Mouse (Mus musculus) cortical plate, adult 2 months (tissue): Measurements from ENCODE around the gene 1700016K19Rik. TPM values are rescaled to one million over a fixed set of nuclear protein-coding genes. Genes with fewer than 3 reads are reported as not detected.
A peak's percentile ranks its signal among the peaks of the same experiment; 100 is the strongest.

Experiments used
- H3K27ac ChIP-seq: fragments of 200-500 bp; 2 replicates; pipeline ENCODE4 v1.5.1; 2012; ENCODE audit warnings: low read length, control low read depth, inconsistent platforms; ENCODE audit not compliant: insufficient read depth
- H3K4me1 ChIP-seq: fragments of 200-500 bp; 2 replicates; pipeline ENCODE4 v1.6.1; 2011; ENCODE audit warnings: low read length; ENCODE audit not compliant: control insufficient read depth, insufficient read depth
- H3K4me3 ChIP-seq: fragments of 200-500 bp; 2 replicates; pipeline ENCODE4 v1.5.1; 2011; ENCODE audit warnings: mild to moderate bottlenecking, low read length, control low read depth; ENCODE audit not compliant: insufficient read depth
- CTCF ChIP-seq: fragments of 200-500 bp; IDR thresholded peaks from 2 replicates; pipeline ENCODE4 v1.5.1; 2011; ENCODE audit warnings: mild to moderate bottlenecking, control low read depth, low read length; ENCODE audit not compliant: insufficient read depth; ENCODE audit errors: extremely low read depth
- POLR2A ChIP-seq: fragments of 200-500 bp; IDR thresholded peaks from 2 replicates; pipeline ENCODE4 v1.6.1; 2011; ENCODE audit warnings: mild to moderate bottlenecking, low read length, control low read depth; ENCODE audit not compliant: insufficient read depth; ENCODE audit errors: extremely low read depth
- polyA plus RNA-seq: library from polyadenylated mRNA; depleted of rRNA; stranded (reverse); fragments of >200 nt; gene quantifications from 2 replicates; pipeline ENCODE4 v1.2.3, GENCODE M21; 2012

Gene 1700016K19Rik
- polyA plus RNA-seq, 1 experiment = 9.3 TPM

- Histone ChIP-seq H3K27ac (no peak overlapping the region), H3K4me3 (no peak overlapping the region), H3K4me1 (no peaks in the 10 kb centered on the region)
- TF ChIP-seq POLR2A (no peak), CTCF (no peak)
Measured at GRCm38 (mm10) chr11:76008162-76008561, 8.4 kb downstream of the 1700016K19Rik start.

DNA sequence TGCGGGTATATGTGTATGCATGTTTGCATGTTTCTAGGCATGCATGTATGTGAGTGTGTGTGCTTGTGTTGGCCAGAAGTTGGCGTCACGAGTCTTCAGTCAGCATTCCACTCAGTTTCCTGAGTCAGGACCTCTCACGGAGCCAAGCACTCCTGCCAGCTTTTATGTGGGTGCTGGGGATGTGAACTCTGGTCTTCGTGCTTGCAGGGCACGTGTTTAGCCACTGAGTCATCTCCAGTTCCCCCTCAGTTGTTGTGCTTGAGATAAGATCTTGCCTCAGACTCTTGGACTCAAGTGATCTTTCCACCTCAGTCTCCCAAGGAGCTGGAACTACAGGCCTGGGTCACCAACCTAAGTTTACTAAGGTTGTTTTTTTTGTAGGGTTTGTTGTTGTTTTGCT, 9.4 kb downstream of the 1700016K19Rik start:
- TF ChIP-seq POLR2A (no peak), CTCF (no peak)
- Histone ChIP-seq H3K4me3 (no peak overlapping the region), H3K27ac (no peak overlapping the region), H3K4me1 (no peaks in the 10 kb centered on the region)

GRCm38 (mm10) chr11:76010838-76011624, 11.3 kb downstream of the 1700016K19Rik start:
- Histone ChIP-seq H3K27ac (no peak overlapping the region), H3K4me3 (no peak overlapping the region), H3K4me1 (no peaks in the 10 kb centered on the region)
- no peak for TF ChIP-seq POLR2A
- TF ChIP-seq CTCF = no peak

DNA sequence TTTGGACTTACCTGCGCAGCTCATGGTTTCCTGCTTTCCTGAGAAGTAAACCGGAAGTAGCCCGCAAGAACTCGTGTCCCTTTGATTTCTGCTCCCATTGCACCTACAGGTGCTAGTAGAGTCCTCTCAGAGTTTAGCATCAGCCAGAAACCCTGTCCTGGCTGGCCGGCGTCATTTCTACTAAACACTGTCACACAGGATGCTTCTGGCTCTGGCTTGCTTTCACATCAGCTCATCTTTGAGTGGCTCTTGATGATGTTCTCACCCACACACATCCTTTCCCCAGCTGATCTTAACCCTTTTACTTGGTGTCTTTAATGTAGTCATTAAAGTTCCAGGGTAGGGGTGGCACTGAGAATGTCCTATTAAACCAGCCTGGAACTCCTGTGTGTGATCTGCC, 15.5 kb downstream of the 1700016K19Rik start:
- H3K4me3 ChIP-seq = no peak overlapping the region
- TF ChIP-seq CTCF (no peak), POLR2A (no peak)
- no peak overlapping the region for H3K27ac ChIP-seq
- H3K4me1 ChIP-seq = no peaks in the 10 kb centered on the region

GRCm38 (mm10) chr11:76015814-76016213, 16.1 kb downstream of the 1700016K19Rik start:
- Histone ChIP-seq H3K27ac (no peak overlapping the region), H3K4me1 (no peaks in the 10 kb centered on the region), H3K4me3 (no peak overlapping the region)
- TF ChIP-seq POLR2A = no peak
- no peak for TF ChIP-seq CTCF

- Histone ChIP-seq H3K4me1 (no peaks in the 10 kb centered on the region), H3K27ac (no peak overlapping the region), H3K4me3 (no peak overlapping the region)
- TF ChIP-seq CTCF (no peak), POLR2A (no peak)
Measured at GRCm38 (mm10) chr11:76019879-76020278, 20.2 kb downstream of the 1700016K19Rik start.

GRCm38 (mm10) chr11:76020916-76021315, 21.2 kb downstream of the 1700016K19Rik start:
- TF ChIP-seq CTCF = no peak
- no peak for TF ChIP-seq POLR2A
- H3K27ac ChIP-seq = no peak overlapping the region
- H3K4me1 ChIP-seq = no peaks in the 10 kb centered on the region
- H3K4me3 ChIP-seq = no peak overlapping the region

DNA sequence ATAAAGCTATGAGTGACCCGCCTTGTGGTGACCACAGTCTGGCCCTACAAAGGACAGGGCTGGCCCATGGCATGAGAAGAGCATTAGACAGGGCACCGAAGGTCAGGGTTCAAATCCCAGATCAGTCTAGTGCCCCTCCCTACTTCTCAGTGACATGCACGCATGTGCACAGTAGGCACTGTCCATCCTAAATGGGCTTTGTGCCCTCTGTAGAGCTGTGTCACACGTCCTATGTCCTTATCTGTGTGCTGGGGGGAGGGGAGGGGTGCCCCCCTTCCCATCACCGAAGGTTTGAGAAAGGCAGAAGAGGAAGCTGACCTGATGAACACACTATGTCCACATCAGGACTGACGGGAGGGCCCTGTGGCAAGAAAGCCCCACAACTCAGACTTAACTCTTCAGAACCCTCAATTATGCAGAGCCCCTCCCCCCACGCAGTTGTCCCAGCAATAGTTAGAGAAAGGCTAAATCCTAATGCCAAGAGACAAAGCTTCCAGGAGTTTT, 25.4 kb downstream of the 1700016K19Rik start:
- TF ChIP-seq CTCF (no peak), POLR2A (no peak)
- H3K4me1 ChIP-seq = no peaks in the 10 kb centered on the region
- H3K27ac ChIP-seq = no peak overlapping the region
- H3K4me3 ChIP-seq = no peak overlapping the region

DNA sequence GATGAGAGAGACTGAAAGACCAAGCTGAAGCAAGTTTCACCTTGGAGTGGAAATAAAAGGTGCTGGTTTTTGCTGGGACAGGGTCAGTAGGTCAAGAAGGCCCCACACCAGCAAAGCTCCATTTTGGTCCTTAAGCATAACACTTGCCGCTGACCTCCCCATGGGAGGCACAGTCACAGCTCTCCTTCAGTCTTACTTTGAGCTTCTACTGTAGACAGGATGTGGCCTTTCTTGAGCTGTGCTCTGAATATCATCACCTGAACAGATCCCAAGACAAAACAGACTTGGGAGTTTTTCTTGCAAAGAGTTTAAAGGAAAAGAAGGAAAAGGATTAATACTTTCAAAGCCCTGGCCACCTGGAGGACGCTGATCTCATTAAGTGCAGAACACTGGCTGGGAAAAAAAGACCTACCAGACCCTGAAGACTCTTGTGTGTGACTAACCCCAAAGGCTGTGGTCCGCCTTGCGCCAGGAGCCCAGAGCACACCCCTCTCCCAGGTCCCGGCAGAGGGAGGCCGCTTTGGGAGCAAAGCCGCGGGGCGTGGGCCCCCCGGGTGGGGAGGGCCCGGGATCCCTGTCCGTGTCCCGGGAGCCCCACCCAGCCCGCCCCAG, 26.9 kb downstream of the 1700016K19Rik start:
- TF ChIP-seq CTCF = no peak
- no peak for TF ChIP-seq POLR2A
- H3K4me1 ChIP-seq = no peaks in the 10 kb centered on the region
- no peak overlapping the region for H3K27ac ChIP-seq
- peak overlapping the region; percentile 55; the same call in 1 of the 2 replicates for H3K4me3 ChIP-seq
